Mouse (Mus musculus) activated CD4-positive, CD25-positive, alpha-beta regulatory T cell, adult 4 months (primary cell): ENCODE results near the gene Bcas2. TPM values are rescaled to one million over a fixed set of nuclear protein-coding genes. Genes with fewer than 3 reads are reported as not detected.

Source experiments
- ATAC-seq: one replicate; pipeline ENCODE4 v1.8.0; 2017
- polyA plus RNA-seq, 2 experiments: library from polyadenylated mRNA; unstranded; fragments of 100-300 nt; shearing (Covaris generic); gene quantifications; one replicate each; pipeline ENCODE4 v1.2.1; 2017

Bcas2 gene
- polyA plus RNA-seq, 2 experiments from 2014 or later, result 124 to 136 TPM

DNA sequence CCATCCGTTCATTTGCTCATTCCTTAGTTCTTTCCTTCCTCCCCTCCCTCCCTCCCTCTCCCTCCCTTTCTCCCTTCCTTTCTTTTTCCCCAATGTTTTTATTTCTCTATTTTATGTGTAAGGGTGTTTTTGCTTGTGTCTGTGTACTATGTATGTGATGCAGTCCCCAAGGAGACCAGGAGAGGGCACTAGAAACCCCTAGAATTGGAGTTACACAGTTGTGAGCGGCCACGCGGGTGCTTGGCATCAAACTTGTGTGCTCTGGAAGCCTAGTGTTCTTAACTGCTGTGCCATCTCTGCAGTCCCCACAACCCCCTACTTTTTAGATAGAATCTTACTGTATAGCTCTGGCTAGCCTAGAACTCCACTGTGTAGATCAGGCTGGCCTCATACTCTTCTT, 52.3 kb downstream of the Bcas2 start:
- ATAC-seq, result no peak

DNA sequence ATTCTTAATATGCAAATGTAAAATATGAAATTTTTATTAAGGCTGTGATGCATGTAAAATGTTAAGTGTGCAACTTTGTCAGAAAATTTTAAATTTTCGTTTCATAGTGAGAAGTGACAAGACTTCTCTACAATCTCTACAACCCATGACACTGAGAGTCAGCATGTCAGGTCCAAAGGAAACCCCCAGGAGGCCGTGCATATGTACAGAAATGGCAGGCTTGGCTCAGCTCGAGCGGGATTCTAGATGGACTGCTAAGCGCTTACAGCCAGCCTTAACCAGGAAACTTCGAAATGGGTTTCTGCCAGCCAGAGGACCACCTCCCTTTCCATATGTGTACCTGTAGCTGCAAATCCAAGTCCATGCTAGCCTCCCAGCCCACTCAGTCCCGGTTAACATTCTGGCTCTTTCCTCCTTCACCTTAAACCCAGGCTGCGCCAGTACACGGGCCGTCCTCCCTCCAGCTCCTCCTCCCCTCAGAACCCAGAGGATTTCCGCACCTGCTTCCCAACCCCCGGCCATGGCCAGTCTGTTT, 52.8 kb downstream of the Bcas2 start:
- no peak for ATAC-seq

DNA sequence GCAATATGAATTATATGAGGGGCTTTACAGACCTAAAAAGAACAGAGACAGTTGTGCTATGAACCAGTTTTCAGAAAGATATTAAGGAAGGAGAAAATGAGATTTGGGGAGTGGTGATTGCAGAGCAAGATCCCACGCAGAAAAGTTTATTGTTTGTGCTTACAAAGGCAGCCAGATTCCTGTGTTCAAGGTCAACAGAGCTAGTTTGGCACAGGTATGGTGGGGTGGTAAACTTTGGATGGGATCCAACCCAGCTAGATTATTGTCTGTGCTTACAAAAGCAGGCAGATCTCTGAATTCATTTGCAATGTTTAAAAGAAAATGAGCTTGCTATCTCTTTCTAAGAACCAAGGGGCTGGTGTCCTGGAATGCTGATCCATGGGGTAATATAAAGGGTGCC, 56.3 kb downstream of the Bcas2 start:
- ATAC-seq, result no peak

Other genes with a start within 250 kb of the Bcas2 start
- gene Sycp1, start 235.6 kb upstream of the Bcas2 start, polyA plus RNA-seq, result under 1 TPM in 1 of 2 experiments, not detected in 1; 0.33 TPM
- not detected for gene Nr1h5, start 207.5 kb upstream of the Bcas2 start, polyA plus RNA-seq
- gene Sike1, start 175.9 kb upstream of the Bcas2 start, polyA plus RNA-seq, result 10 to 100 TPM; 70.8 to 84.2 TPM
- gene Csde1, start 151.2 kb upstream of the Bcas2 start, polyA plus RNA-seq, result 100 to 1,000 TPM; 512 to 583 TPM
- 100 to 1,000 TPM in 1 of 2 experiments, 10 to 100 TPM in 1; 96.1 to 112 TPM for gene Nras, start 113.4 kb upstream of the Bcas2 start, polyA plus RNA-seq
- gene Ampd1, start 97.6 kb upstream of the Bcas2 start, polyA plus RNA-seq, result 1 to 10 TPM; 2.9 to 3.3 TPM
- gene Dennd2c, start 69.1 kb upstream of the Bcas2 start, polyA plus RNA-seq, result 1 to 10 TPM; 1.4 TPM
- gene Trim33, start 107.6 kb downstream of the Bcas2 start, polyA plus RNA-seq, result 10 to 100 TPM; 51.4 to 52.6 TPM